Mouse (Mus musculus) olfactory bulb, adult 2 months (tissue): ENCODE measurements around the gene Espn.

Source experiments
- CTCF ChIP-seq: fragments of 200-500 bp; IDR thresholded peaks from 2 replicates; pipeline ENCODE4 v1.5.1; 2012; ENCODE audit warnings: low read depth, mild to moderate bottlenecking, low read length, moderate library complexity; ENCODE audit not compliant: insufficient read depth
- POLR2A ChIP-seq: fragments of 200-500 bp; IDR thresholded peaks from 2 replicates; pipeline ENCODE4 v1.6.1; 2012; ENCODE audit warnings: mild to moderate bottlenecking, low read depth, low read length, moderate library complexity; ENCODE audit not compliant: insufficient read depth

DNA sequence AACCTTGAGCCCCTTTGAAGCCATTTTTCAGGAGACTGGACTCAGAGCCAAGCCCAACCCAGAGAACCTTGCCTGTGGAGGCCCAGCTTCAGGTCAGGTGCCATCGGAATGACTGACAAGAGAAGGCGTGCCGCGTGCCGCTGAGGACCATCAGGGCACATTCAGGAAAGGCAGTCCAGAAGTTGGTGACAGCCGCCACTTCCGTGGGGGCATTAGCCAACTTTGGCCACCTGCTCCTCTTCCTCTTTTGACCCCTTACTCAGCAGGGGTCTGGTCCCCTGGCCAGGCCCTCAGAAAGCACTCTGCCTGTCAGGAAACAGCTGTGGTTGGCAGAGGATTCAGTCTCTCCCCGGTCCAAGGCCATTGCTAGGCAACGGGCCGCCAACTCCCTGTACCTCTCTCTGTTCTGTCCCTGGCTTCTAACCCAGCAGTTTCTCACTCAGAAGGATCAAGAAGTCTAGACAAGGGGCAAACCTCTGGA is 80.0 kb downstream of the Espn start, which contains the start of gene Plekhg5:
- no peak for TF ChIP-seq CTCF
- TF ChIP-seq POLR2A = no peak
